In the genomic region with DNA sequence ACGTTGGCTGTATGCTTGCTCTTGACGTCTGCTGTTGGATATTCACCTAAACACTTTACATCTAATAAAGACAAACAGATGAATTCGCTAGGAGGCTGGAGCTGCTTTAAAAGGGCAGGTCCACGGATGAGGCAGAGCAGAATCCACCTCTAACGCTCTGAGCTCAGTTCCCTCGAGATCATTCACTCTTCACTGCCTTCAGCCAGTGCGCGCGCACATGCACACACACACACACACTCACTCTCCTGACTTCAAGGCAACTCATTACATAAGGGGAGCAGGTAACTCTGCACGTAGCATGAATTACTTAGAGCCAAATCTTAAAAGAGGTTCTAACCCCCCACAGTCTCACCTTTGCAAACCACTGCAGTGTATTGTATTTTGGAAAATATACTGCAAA, we compare ENCODE assay signal across 12 mouse cellular contexts. TPM values are rescaled to one million over a fixed set of nuclear protein-coding genes. Genes with fewer than 3 reads are reported as not detected.
DNase-seq lines count a peak whose midpoint lies in the region; ATAC-seq and TF ChIP-seq lines count a peak whose summit lies in the region.
"Had no signal": no experiment of that assay in that cellular context is flagged by ENCODE, and none has a peak within 500 bp of the region (broad histone marks: within the 10 kb centered on the region; RNA-seq: fewer than 3 reads in every experiment).

No protein-coding gene starts in this region.

- no peak for TF ChIP-seq CTCF in stomach, postnatal 0 days (IDR thresholded peaks at IDR 0.05; ENCODE audit: low read depth)

- peak overlapping the region; percentile 91 for H3K4me2 ChIP-seq in midbrain, embryonic 14.5 days (ENCODE audit: low read length)
- no peak overlapping the region for H3K4me2 ChIP-seq in midbrain, embryonic 11.5 days
- H3K4me2 ChIP-seq in stomach, postnatal 0 days (replicated peaks; ENCODE audit: low read depth), result no peak overlapping the region

- no peak for TF ChIP-seq EP300 in stomach, postnatal 0 days (optimal IDR thresholded peaks at IDR 0.05)

- no peak for ATAC-seq in midbrain, embryonic 14.5 days (ENCODE audit: low FRiP score, low TSS enrichment)
- ATAC-seq in midbrain, embryonic 11.5 days (ENCODE audit: low FRiP score), result no peak
- no peak for ATAC-seq in stomach, postnatal 0 days (ENCODE audit: low FRiP score, low TSS enrichment)
- ATAC-seq: intestine, embryonic 16.5 days had no signal

- H3K4me1 ChIP-seq in midbrain, embryonic 14.5 days (ENCODE audit: control insufficient read depth, insufficient read depth, low read length), result peaks cover 16% of the 10 kb centered on the region
- peaks cover 7% of the 10 kb centered on the region; the same call in 1 of the 2 replicates for H3K4me1 ChIP-seq in midbrain, embryonic 11.5 days (ENCODE audit: control insufficient read depth, insufficient read depth, low read length)
- peaks cover 3% of the 10 kb centered on the region; the same call in 1 of the 2 replicates for H3K4me1 ChIP-seq in stomach, postnatal 0 days (replicated peaks; ENCODE audit: control insufficient read depth, insufficient read depth)

- H3K9me3 ChIP-seq in midbrain, embryonic 14.5 days (ENCODE audit: control insufficient read depth, low read length), result no peaks in the 10 kb centered on the region
- no peaks in the 10 kb centered on the region for H3K9me3 ChIP-seq in midbrain, embryonic 11.5 days (ENCODE audit: control insufficient read depth, low read length)
- H3K9me3 ChIP-seq in stomach, postnatal 0 days (ENCODE audit: control insufficient read depth, low read length), result no peaks in the 10 kb centered on the region
- H3K9me3 ChIP-seq: midbrain, embryonic 12.5 days had no signal

- peaks cover 24% of the 10 kb centered on the region for H3K36me3 ChIP-seq in midbrain, embryonic 14.5 days (ENCODE audit: control insufficient read depth, insufficient read depth, low read length)
- no peaks in the 10 kb centered on the region for H3K36me3 ChIP-seq in midbrain, embryonic 11.5 days (ENCODE audit: control insufficient read depth, insufficient read depth, low read length)
- H3K36me3 ChIP-seq in stomach, postnatal 0 days (ENCODE audit: control insufficient read depth, insufficient read depth, low read length), result no peaks in the 10 kb centered on the region

- H3K9ac ChIP-seq in midbrain, embryonic 14.5 days (replicated peaks; ENCODE audit: low read length), result no peak overlapping the region
- H3K9ac ChIP-seq in midbrain, embryonic 11.5 days (ENCODE audit: low read length), result no peak overlapping the region
- no peak overlapping the region for H3K9ac ChIP-seq in stomach, postnatal 0 days (ENCODE audit: low read length)
- H3K9ac ChIP-seq: liver, embryonic 14.5 days; midbrain, embryonic 12.5 days had no signal

- 42% methylated on average over 10 of the region's 10 CpGs for WGBS in midbrain, embryonic 14.5 days
- WGBS in midbrain, embryonic 11.5 days, result 58% methylated on average over 10 of the region's 10 CpGs
- WGBS in stomach, postnatal 0 days, result 54% methylated on average over 10 of the region's 10 CpGs

- H3K27me3 ChIP-seq in midbrain, embryonic 14.5 days (ENCODE audit: control insufficient read depth, insufficient read depth, low read length), result no peaks in the 10 kb centered on the region
- H3K27me3 ChIP-seq in midbrain, embryonic 11.5 days (ENCODE audit: control insufficient read depth, insufficient read depth, low read length), result peaks cover 4% of the 10 kb centered on the region; the same call in 1 of the 2 replicates
- no peaks in the 10 kb centered on the region for H3K27me3 ChIP-seq in stomach, postnatal 0 days (ENCODE audit: control insufficient read depth, insufficient read depth, low read length)

- intact Hi-C loops in left cerebral cortex, postnatal 14 days (cut with DNase I), result no loop called here

- DNase-seq in midbrain, embryonic 14.5 days, result peak; percentile 49
- no peak for DNase-seq in midbrain, embryonic 11.5 days (ENCODE audit: low spot score, missing footprints)
- DNase-seq in cerebellum, adult 9-10 months, result peak; percentile 47
- DNase-seq in left cerebral cortex, postnatal 14 days (ENCODE audit: low spot score in 2 of 2), result peak; percentile 44 to 73
- peak; percentile 10 for DNase-seq in right cerebral cortex, postnatal 4 days
- no peak for DNase-seq in stomach, postnatal 0 days (ENCODE audit: low spot score)
- no peak for DNase-seq in urinary bladder, adult 2 months (ENCODE audit: low spot score)
- DNase-seq: adrenal gland, postnatal 10 days; heart, adult 18-20 months had no signal

- no peak overlapping the region for H3K27ac ChIP-seq in midbrain, embryonic 14.5 days (replicated peaks; ENCODE audit: low read depth, low read length)
- H3K27ac ChIP-seq in midbrain, embryonic 11.5 days (ENCODE audit: low read depth, low read length), result no peak overlapping the region
- no peak overlapping the region for H3K27ac ChIP-seq in stomach, postnatal 0 days (replicated peaks)
- H3K27ac ChIP-seq: liver, embryonic 14.5 days; midbrain, embryonic 12.5 days had no signal

- H3K4me3 ChIP-seq in midbrain, embryonic 14.5 days (replicated peaks; ENCODE audit: low read depth, low read length), result peak overlapping the region; percentile 89; the same call in 1 of the 2 replicates
- H3K4me3 ChIP-seq in midbrain, embryonic 11.5 days (ENCODE audit: low read depth, low read length), result no peak overlapping the region
- no peak overlapping the region for H3K4me3 ChIP-seq in stomach, postnatal 0 days (ENCODE audit: low read depth, low read length)

RNA-seq across cellular contexts. Expression of gene Dzank1, which starts 1.4 kb away (rescaled TPM):
- polyA plus RNA-seq in midbrain, embryonic 14.5 days (2014; fragmentation: Nextera tagmentation; extraction: Ambion mirVana), result 13.1 and 16.6 TPM in 2 replicates
- polyA plus RNA-seq in midbrain, embryonic 11.5 days (2014; fragmentation: Nextera tagmentation; extraction: Ambion mirVana), result 3.0 and 3.4 TPM in 2 replicates
- total RNA-seq in left cerebral cortex, postnatal 14 days (2021), result 100 to 1,000 TPM; 121 to 134 TPM
- 0.39 and 0.51 TPM in 2 replicates for polyA plus RNA-seq in stomach, postnatal 0 days (2015; fragmentation: Nextera tagmentation; extraction: Ambion mirVana)
- polyA plus RNA-seq in urinary bladder, adult 2 months (2012; rRNA removed), result 2.1 and 2.7 TPM in 2 replicates

RNA-seq across cellular contexts. Expression of gene Polr3f, which starts 1.7 kb away (rescaled TPM):
- 25.6 and 31.7 TPM in 2 replicates for polyA plus RNA-seq in midbrain, embryonic 14.5 days (2014; fragmentation: Nextera tagmentation; extraction: Ambion mirVana)
- 30.3 and 33.2 TPM in 2 replicates for polyA plus RNA-seq in midbrain, embryonic 11.5 days (2014; fragmentation: Nextera tagmentation; extraction: Ambion mirVana)
- 10 to 100 TPM; 22.5 to 22.9 TPM for total RNA-seq in left cerebral cortex, postnatal 14 days (2021)
- 8.2 and 9.0 TPM in 2 replicates for polyA plus RNA-seq in stomach, postnatal 0 days (2015; fragmentation: Nextera tagmentation; extraction: Ambion mirVana)
- polyA plus RNA-seq in urinary bladder, adult 2 months (2012; rRNA removed), result 15.4 and 16.2 TPM in 2 replicates

RNA-seq across cellular contexts. Expression of gene Rbbp9, which starts 24.8 kb away (rescaled TPM):
- polyA plus RNA-seq in midbrain, embryonic 14.5 days (2014; fragmentation: Nextera tagmentation; extraction: Ambion mirVana), result 55.6 and 64.4 TPM in 2 replicates
- 75.9 and 78.0 TPM in 2 replicates for polyA plus RNA-seq in midbrain, embryonic 11.5 days (2014; fragmentation: Nextera tagmentation; extraction: Ambion mirVana)
- total RNA-seq in left cerebral cortex, postnatal 14 days (2021), result 10 to 100 TPM; 25.3 to 25.5 TPM
- polyA plus RNA-seq in stomach, postnatal 0 days (2015; fragmentation: Nextera tagmentation; extraction: Ambion mirVana), result 29.2 and 31.6 TPM in 2 replicates
- 36.1 and 36.8 TPM in 2 replicates for polyA plus RNA-seq in urinary bladder, adult 2 months (2012; rRNA removed)

RNA-seq across cellular contexts. Expression of gene Sec23b, which starts 30.2 kb away (rescaled TPM):
- polyA plus RNA-seq in midbrain, embryonic 14.5 days (2014; fragmentation: Nextera tagmentation; extraction: Ambion mirVana), result 47.2 and 69.8 TPM in 2 replicates
- 123 and 124 TPM in 2 replicates for polyA plus RNA-seq in midbrain, embryonic 11.5 days (2014; fragmentation: Nextera tagmentation; extraction: Ambion mirVana)
- total RNA-seq in left cerebral cortex, postnatal 14 days (2021), result 10 to 100 TPM; 45.0 to 48.3 TPM
- polyA plus RNA-seq in stomach, postnatal 0 days (2015; fragmentation: Nextera tagmentation; extraction: Ambion mirVana), result 74.3 and 74.5 TPM in 2 replicates
- 42.7 and 51.4 TPM in 2 replicates for polyA plus RNA-seq in urinary bladder, adult 2 months (2012; rRNA removed)

Comparison
In these comparisons a context has a peak if more than half of its experiments do, and no peak if none do; other contexts are left out.
1. DNase-seq: peak in midbrain, embryonic 14.5 days (single experiment), cerebellum, adult 9-10 months (single experiment), left cerebral cortex, postnatal 14 days (2 of 2) and right cerebral cortex, postnatal 4 days (single experiment); none in midbrain, embryonic 11.5 days (single experiment), stomach, postnatal 0 days (single experiment) and urinary bladder, adult 2 months (single experiment).